Mouse (Mus musculus) neural tube, embryonic 12.5 days (tissue): ENCODE measurements around the gene Faah. TPM values are rescaled to one million over a fixed set of nuclear protein-coding genes. Genes with fewer than 3 reads are reported as not detected.

Experiments
- ATAC-seq: fragments of 200-750 bp; cut with Nextera tagmentation; 2 replicates; pipeline ENCODE4 v1.8.0; 2017; ENCODE audit warnings: low read depth, mild to moderate bottlenecking, moderate TSS enrichment, moderate library complexity; ENCODE audit not compliant: low FRiP score
- H3K27ac ChIP-seq: fragments of 300-500 bp; sonication (generic); 2 replicates; pipeline ENCODE4 v1.5.1; 2016
- H3K27me3 ChIP-seq: fragments of 300-500 bp; sonication (generic); replicated peaks from 2 replicates; pipeline ENCODE4 v1.6.1; 2016; ENCODE audit warnings: mild to moderate bottlenecking
- H3K36me3 ChIP-seq: fragments of 300-500 bp; sonication (generic); 2 replicates; pipeline ENCODE4 v1.6.1; 2016; ENCODE audit warnings: mild to moderate bottlenecking
- H3K4me1 ChIP-seq: fragments of 300-500 bp; sonication (generic); 2 replicates; pipeline ENCODE4 v1.6.1; 2016
- H3K4me2 ChIP-seq: fragments of 300-500 bp; sonication (generic); replicated peaks from 2 replicates; pipeline ENCODE4 v1.6.1; 2016; ENCODE audit warnings: mild to moderate bottlenecking
- H3K4me3 ChIP-seq: fragments of 300-500 bp; sonication (generic); 2 replicates; pipeline ENCODE4 v1.5.1; 2016
- H3K9ac ChIP-seq: fragments of 300-500 bp; sonication (generic); 2 replicates; pipeline ENCODE4 v1.6.1; 2016; ENCODE audit warnings: mild to moderate bottlenecking
- H3K9me3 ChIP-seq: fragments of 300-500 bp; sonication (generic); 2 replicates; pipeline ENCODE4 v1.6.1; 2016; ENCODE audit warnings: mild to moderate bottlenecking
- WGBS: fragments of 180-500 bp; shearing (Covaris S2); methylation state at CpG from one replicate; pipeline ENCODE4 v1.1.7; 2016; 5-methylcytosine and 5-hydroxymethylcytosine counted together
- polyA plus RNA-seq: library from polyadenylated mRNA; unstranded; fragments of >200 nt; fragmentation: Nextera tagmentation; extraction: Ambion mirVana; gene quantifications from 2 replicates; pipeline ENCODE4 v1.2.1, GENCODE M21; 2016

The Faah gene
- polyA plus RNA-seq, 1 experiment from 2014 or later = 5.8 TPM

GRCm38 (mm10) chr4:115938276-115939160 is 79.2 kb downstream of the Faah start:
- H3K27ac ChIP-seq = no peak overlapping the region
- no peak overlapping the region for H3K4me3 ChIP-seq
- no peak overlapping the region for H3K9ac ChIP-seq
- WGBS = 1% methylated on average over 37 of the region's 37 CpGs
- ATAC-seq = no peak
- H3K4me1 ChIP-seq = peaks cover 26% of the 10 kb centered on the region
- H3K4me2 ChIP-seq = peak overlapping the region; percentile 63; the same call in 1 of the 2 replicates
- H3K27me3 ChIP-seq = peaks cover 100% of the 10 kb centered on the region
- H3K9me3 ChIP-seq = no peaks in the 10 kb centered on the region
- no peaks in the 10 kb centered on the region for H3K36me3 ChIP-seq

- Histone ChIP-seq H3K27ac (no peak overlapping the region), H3K9ac (no peak overlapping the region), H3K4me1 (peaks cover 25% of the 10 kb centered on the region), H3K9me3 (no peaks in the 10 kb centered on the region), H3K27me3 (peaks cover 100% of the 10 kb centered on the region), H3K4me3 (no peak overlapping the region), H3K36me3 (no peaks in the 10 kb centered on the region), H3K4me2 (no peak overlapping the region)
- WGBS = 2% methylated on average over 19 of the region's 19 CpGs
- ATAC-seq = no peak
Observed at GRCm38 (mm10) chr4:115937061-115937976, 80.4 kb downstream of the Faah start.

- Histone ChIP-seq H3K9me3 (no peaks in the 10 kb centered on the region), H3K27ac (no peak overlapping the region), H3K9ac (no peak overlapping the region), H3K36me3 (no peaks in the 10 kb centered on the region), H3K4me2 (peak overlapping the region; percentile 24), H3K4me1 (peaks cover 25% of the 10 kb centered on the region), H3K27me3 (peaks cover 100% of the 10 kb centered on the region), H3K4me3 (no peak overlapping the region)
- ATAC-seq = peak; percentile 46; the same call in 1 of the 2 replicates
- WGBS = under 1% methylated on average over 20 of the region's 20 CpGs
Observed at GRCm38 (mm10) chr4:115936646-115937045, 81.1 kb downstream of the Faah start.

- H3K4me2 ChIP-seq = peak overlapping the region; percentile 24
- ATAC-seq = no peak
- no peaks in the 10 kb centered on the region for H3K9me3 ChIP-seq
- no peak overlapping the region for H3K27ac ChIP-seq
- H3K4me3 ChIP-seq = no peak overlapping the region
- H3K36me3 ChIP-seq = no peaks in the 10 kb centered on the region
- no peak overlapping the region for H3K9ac ChIP-seq
- H3K27me3 ChIP-seq = peaks cover 100% of the 10 kb centered on the region
- peaks cover 25% of the 10 kb centered on the region for H3K4me1 ChIP-seq
- under 1% methylated on average over 36 of the region's 36 CpGs for WGBS
Observed at GRCm38 (mm10) chr4:115935835-115936581, 81.7 kb downstream of the Faah start.

GRCm38 (mm10) chr4:115931556-115932088 is 86.1 kb downstream of the Faah start:
- H3K4me3 ChIP-seq = no peak overlapping the region
- H3K9ac ChIP-seq = no peak overlapping the region
- ATAC-seq = no peak
- H3K4me1 ChIP-seq = peaks cover 9% of the 10 kb centered on the region
- H3K36me3 ChIP-seq = no peaks in the 10 kb centered on the region
- H3K27me3 ChIP-seq = peaks cover 97% of the 10 kb centered on the region
- no peak overlapping the region for H3K27ac ChIP-seq
- H3K9me3 ChIP-seq = no peaks in the 10 kb centered on the region
- H3K4me2 ChIP-seq = no peak overlapping the region
- WGBS = 35% methylated on average over 13 of the region's 13 CpGs

GRCm38 (mm10) chr4:115927637-115928036 is 90.1 kb downstream of the Faah start:
- H3K9me3 ChIP-seq = no peaks in the 10 kb centered on the region
- H3K4me1 ChIP-seq = no peaks in the 10 kb centered on the region
- ATAC-seq = no peak
- H3K4me3 ChIP-seq = no peak overlapping the region
- no peak overlapping the region for H3K9ac ChIP-seq
- 56% methylated on average over 7 of the region's 7 CpGs for WGBS
- H3K4me2 ChIP-seq = no peak overlapping the region
- H3K36me3 ChIP-seq = no peaks in the 10 kb centered on the region
- H3K27me3 ChIP-seq = peaks cover 71% of the 10 kb centered on the region
- H3K27ac ChIP-seq = no peak overlapping the region

GRCm38 (mm10) chr4:115923262-115923880 is 94.4 kb downstream of the Faah start:
- Histone ChIP-seq H3K27me3 (peaks cover 63% of the 10 kb centered on the region), H3K27ac (no peak overlapping the region), H3K36me3 (no peaks in the 10 kb centered on the region), H3K4me3 (no peak overlapping the region), H3K4me2 (no peak overlapping the region), H3K9ac (no peak overlapping the region), H3K9me3 (no peaks in the 10 kb centered on the region), H3K4me1 (no peaks in the 10 kb centered on the region)
- ATAC-seq = no peak
- 73% methylated on average over 16 of the region's 16 CpGs for WGBS

- ATAC-seq = no peak
- peaks cover 63% of the 10 kb centered on the region for H3K27me3 ChIP-seq
Observed at GRCm38 (mm10) chr4:115922688-115923087, 95.0 kb downstream of the Faah start.

GRCm38 (mm10) chr4:115919911-115920310 is 97.8 kb downstream of the Faah start:
- 80% methylated on average over 16 of the region's 16 CpGs for WGBS
- Histone ChIP-seq H3K27me3 (peaks cover 76% of the 10 kb centered on the region), H3K9me3 (no peaks in the 10 kb centered on the region), H3K4me1 (peaks cover 5% of the 10 kb centered on the region; the same call in 1 of the 2 replicates), H3K36me3 (no peaks in the 10 kb centered on the region), H3K4me3 (no peak overlapping the region), H3K9ac (no peak overlapping the region), H3K4me2 (no peak overlapping the region), H3K27ac (no peak overlapping the region)
- no peak for ATAC-seq

More at GRCm38 (mm10) chr4:115922688-115923087, 95.0 kb downstream of the Faah start:
- H3K27ac ChIP-seq = no peak overlapping the region
- H3K9me3 ChIP-seq = no peaks in the 10 kb centered on the region
- no peak overlapping the region for H3K4me3 ChIP-seq
- no peak overlapping the region for H3K4me2 ChIP-seq
- WGBS = 86% methylated on average over 5 of the region's 5 CpGs
- H3K36me3 ChIP-seq = no peaks in the 10 kb centered on the region
- H3K4me1 ChIP-seq = peaks cover 5% of the 10 kb centered on the region; the same call in 1 of the 2 replicates
- no peak overlapping the region for H3K9ac ChIP-seq
